Mouse (Mus musculus): ENCODE data around the gene Sh3bp2.

GRCm38 (mm10) chr5:34488741-34489417, 36.8 kb upstream of the Sh3bp2 start:
- TF ChIP-seq CTCF (IDR thresholded peaks at IDR 0.05; ENCODE audit: borderline replicate concordance, control insufficient read depth, extremely low read depth, insufficient read depth, low read length, poor library complexity) (no peak), POLR2A (IDR thresholded peaks at IDR 0.05; ENCODE audit: control insufficient read depth, extremely low read depth, insufficient read depth, low read length, poor library complexity) (no peak)

Data from thymus, adult 2 months (tissue).